Mouse (Mus musculus) forebrain, embryonic 10.5 days (tissue): ENCODE measurements at regions not wholly inside any gene's neighbourhood (a gene's known extent, or its start where the extent isn't known, plus 50 kb on each side); places are given as distances from the start of the nearest gene placed in this dataset.

Source experiments
- DNase-seq: peaks from one replicate; pipeline ENCODE4 v3.0.0-alpha.2; 2017; ENCODE audit warnings: low spot score; ENCODE audit errors: extremely low spot score
- H3K27ac ChIP-seq: fragments of 300-500 bp; sonication (generic); 2 replicates; pipeline ENCODE4 v1.5.1; 2016; ENCODE audit warnings: mild to moderate bottlenecking
- H3K27me3 ChIP-seq: fragments of 300-500 bp; sonication (generic); 2 replicates; pipeline ENCODE4 v1.6.1; 2016; ENCODE audit warnings: mild to moderate bottlenecking; ENCODE audit not compliant: poor library complexity, severe bottlenecking
- H3K36me3 ChIP-seq: fragments of 300-500 bp; sonication (generic); replicated peaks from 2 replicates; pipeline ENCODE4 v1.6.1; 2016; ENCODE audit warnings: mild to moderate bottlenecking, moderate library complexity
- H3K4me1 ChIP-seq: fragments of 300-500 bp; sonication (generic); 2 replicates; pipeline ENCODE4 v1.6.1; 2016
- H3K4me3 ChIP-seq: fragments of 300-500 bp; sonication (generic); 2 replicates; pipeline ENCODE4 v1.5.1; 2016; ENCODE audit warnings: mild to moderate bottlenecking, moderate library complexity
- H3K9me3 ChIP-seq: fragments of 300-500 bp; sonication (generic); 2 replicates; pipeline ENCODE4 v1.6.1; 2016; ENCODE audit warnings: mild to moderate bottlenecking, moderate library complexity
- WGBS: fragments of 180-500 bp; shearing (Covaris S2); methylation state at CpG from one replicate; pipeline ENCODE4 v1.1.7; 2016; 5-methylcytosine and 5-hydroxymethylcytosine counted together

GRCm38 (mm10) chr10:56525791-56526190 lies 148.7 kb downstream of the Gja1 start:
- H3K4me3 ChIP-seq: no peak overlapping the region
- WGBS: 51% methylated on average over 2 of the region's 2 CpGs
- no peaks in the 10 kb centered on the region for H3K27me3 ChIP-seq
- H3K36me3 ChIP-seq: no peaks in the 10 kb centered on the region
- DNase-seq: no peak
- H3K27ac ChIP-seq: no peak overlapping the region
- no peaks in the 10 kb centered on the region; the same call in 1 of the 2 replicates for H3K4me1 ChIP-seq
- peaks cover 4% of the 10 kb centered on the region; the same call in 1 of the 2 replicates for H3K9me3 ChIP-seq

GRCm38 (mm10) chr10:56537091-56537490 lies 160.0 kb downstream of the Gja1 start:
- Histone ChIP-seq H3K36me3 (no peaks in the 10 kb centered on the region), H3K27me3 (no peaks in the 10 kb centered on the region), H3K4me3 (no peak overlapping the region), H3K9me3 (no peaks in the 10 kb centered on the region), H3K4me1 (no peaks in the 10 kb centered on the region), H3K27ac (no peak overlapping the region)
- WGBS: 74% methylated on average over 4 of the region's 4 CpGs
- no peak for DNase-seq

GRCm38 (mm10) chr10:56539827-56540511 lies 162.8 kb downstream of the Gja1 start:
- Histone ChIP-seq H3K36me3 (no peaks in the 10 kb centered on the region), H3K9me3 (no peaks in the 10 kb centered on the region), H3K27me3 (no peaks in the 10 kb centered on the region), H3K27ac (no peak overlapping the region), H3K4me1 (no peaks in the 10 kb centered on the region), H3K4me3 (no peak overlapping the region)
- 84% methylated on average over 5 of the region's 5 CpGs for WGBS
- DNase-seq: no peak

- no peak for DNase-seq
- WGBS: 84% methylated on average over 3 of the region's 3 CpGs
- H3K36me3 ChIP-seq: no peaks in the 10 kb centered on the region
- H3K4me1 ChIP-seq: peaks cover 5% of the 10 kb centered on the region; the same call in 1 of the 2 replicates
- H3K9me3 ChIP-seq: no peaks in the 10 kb centered on the region
- H3K27ac ChIP-seq: no peak overlapping the region
- no peak overlapping the region for H3K4me3 ChIP-seq
- H3K27me3 ChIP-seq: no peaks in the 10 kb centered on the region
These were observed 165.0 kb downstream of the Gja1 start for GRCm38 (mm10) chr10:56542106-56542505.

GRCm38 (mm10) chr10:56545989-56546388 lies 168.9 kb downstream of the Gja1 start:
- WGBS: 88% methylated on average over 3 of the region's 3 CpGs

GRCm38 (mm10) chr10:56546824-56547223 lies 169.7 kb downstream of the Gja1 start:
- DNase-seq: no peak
- H3K36me3 ChIP-seq: no peaks in the 10 kb centered on the region
- H3K4me3 ChIP-seq: no peak overlapping the region
- H3K27ac ChIP-seq: 0 out of 2 replicates have a peak overlapping the region, but pooled peaks have one; percentile 37
- whole genome bisulfite sequencing: 70% methylated on average over 2 of the region's 2 CpGs
- H3K4me1 ChIP-seq: peaks cover 5% of the 10 kb centered on the region; the same call in 1 of the 2 replicates
- H3K9me3 ChIP-seq: no peaks in the 10 kb centered on the region
- H3K27me3 ChIP-seq: no peaks in the 10 kb centered on the region

More at GRCm38 (mm10) chr10:56545989-56546388, 168.9 kb downstream of the Gja1 start:
- Histone ChIP-seq H3K4me3 (no peak overlapping the region), H3K36me3 (no peaks in the 10 kb centered on the region), H3K9me3 (no peaks in the 10 kb centered on the region), H3K4me1 (peaks cover 5% of the 10 kb centered on the region; the same call in 1 of the 2 replicates), H3K27me3 (no peaks in the 10 kb centered on the region), H3K27ac (no peak overlapping the region)
- DNase-seq: no peak

GRCm38 (mm10) chr10:56547825-56548224 lies 170.7 kb downstream of the Gja1 start:
- WGBS: 96% methylated on average over 3 of the region's 4 CpGs
- DNase-seq: no peak
- no peaks in the 10 kb centered on the region for H3K9me3 ChIP-seq
- H3K27ac ChIP-seq: no peak overlapping the region
- H3K36me3 ChIP-seq: no peaks in the 10 kb centered on the region
- H3K4me3 ChIP-seq: no peak overlapping the region
- no peaks in the 10 kb centered on the region for H3K27me3 ChIP-seq
- H3K4me1 ChIP-seq: peaks cover 5% of the 10 kb centered on the region; the same call in 1 of the 2 replicates

- H3K27ac ChIP-seq: no peak overlapping the region
- WGBS: 93% methylated on average over 12 of the region's 12 CpGs
- H3K4me3 ChIP-seq: no peak overlapping the region
- no peaks in the 10 kb centered on the region for H3K36me3 ChIP-seq
- H3K9me3 ChIP-seq: no peaks in the 10 kb centered on the region
- no peaks in the 10 kb centered on the region for H3K27me3 ChIP-seq
- no peaks in the 10 kb centered on the region for H3K4me1 ChIP-seq
- DNase-seq: no peak
These were observed 189.8 kb downstream of the Gja1 start for GRCm38 (mm10) chr10:56566836-56567442.

- DNase-seq: no peak
- Histone ChIP-seq H3K27me3 (no peaks in the 10 kb centered on the region), H3K36me3 (no peaks in the 10 kb centered on the region), H3K27ac (no peak overlapping the region), H3K9me3 (no peaks in the 10 kb centered on the region), H3K4me1 (no peaks in the 10 kb centered on the region), H3K4me3 (no peak overlapping the region)
- 66% methylated on average over 6 of the region's 6 CpGs for WGBS
These were observed 204.9 kb downstream of the Gja1 start for GRCm38 (mm10) chr10:56582065-56582464.

- Histone ChIP-seq H3K27me3 (no peaks in the 10 kb centered on the region), H3K9me3 (no peaks in the 10 kb centered on the region), H3K4me3 (no peak overlapping the region), H3K4me1 (no peaks in the 10 kb centered on the region), H3K27ac (no peak overlapping the region), H3K36me3 (no peaks in the 10 kb centered on the region)
- DNase-seq: no peak
- 53% methylated on average over 2 of the region's 2 CpGs for WGBS
These were observed 210.1 kb downstream of the Gja1 start for GRCm38 (mm10) chr10:56587205-56587604.

- Histone ChIP-seq H3K4me3 (no peak overlapping the region), H3K27ac (no peak overlapping the region), H3K27me3 (no peaks in the 10 kb centered on the region), H3K4me1 (no peaks in the 10 kb centered on the region), H3K9me3 (no peaks in the 10 kb centered on the region), H3K36me3 (no peaks in the 10 kb centered on the region)
- WGBS: 74% methylated on average over 5 of the region's 5 CpGs
- no peak for DNase-seq
These were observed 220.3 kb downstream of the Gja1 start for GRCm38 (mm10) chr10:56597382-56597781.

- WGBS: 83% methylated on average over 3 of the region's 3 CpGs
These were observed 221.1 kb downstream of the Gja1 start for GRCm38 (mm10) chr10:56598191-56598590.

GRCm38 (mm10) chr10:56599923-56600322 lies 222.8 kb downstream of the Gja1 start:
- 84% methylated on average over 4 of the region's 4 CpGs for WGBS
- H3K27ac ChIP-seq: no peak overlapping the region
- no peaks in the 10 kb centered on the region for H3K9me3 ChIP-seq
- H3K4me3 ChIP-seq: no peak overlapping the region
- no peak for DNase-seq
- no peaks in the 10 kb centered on the region for H3K4me1 ChIP-seq
- no peaks in the 10 kb centered on the region for H3K36me3 ChIP-seq
- no peaks in the 10 kb centered on the region for H3K27me3 ChIP-seq

More at GRCm38 (mm10) chr10:56598191-56598590, 221.1 kb downstream of the Gja1 start:
- no peak overlapping the region for H3K4me3 ChIP-seq
- DNase-seq: no peak
- H3K27me3 ChIP-seq: no peaks in the 10 kb centered on the region
- no peaks in the 10 kb centered on the region for H3K36me3 ChIP-seq
- H3K9me3 ChIP-seq: no peaks in the 10 kb centered on the region
- no peak overlapping the region for H3K27ac ChIP-seq
- no peaks in the 10 kb centered on the region for H3K4me1 ChIP-seq
